Mouse (Mus musculus) stomach, postnatal 0 days (tissue): ENCODE measurements at regions not wholly inside any gene's neighbourhood (a gene's known extent, or its start where the extent isn't known, plus 50 kb on each side); places are given as distances from the start of the nearest gene placed in this dataset.

Source experiments
- ATAC-seq: fragments of 200-750 bp; cut with Nextera tagmentation; 2 replicates; pipeline ENCODE4 v1.8.0; 2017; ENCODE audit not compliant: low FRiP score, low TSS enrichment
- DNase-seq: peaks from one replicate; pipeline ENCODE4 v3.0.0-alpha.2; 2016; ENCODE audit warnings: low spot score
- H3K27ac ChIP-seq: fragments of 300-500 bp; sonication (generic); replicated peaks from 2 replicates; pipeline ENCODE4 v1.5.1; 2014; ENCODE audit warnings: mild to moderate bottlenecking, control low read depth
- H3K27me3 ChIP-seq: fragments of 300-500 bp; sonication (generic); 2 replicates; pipeline ENCODE4 v1.6.1; 2014; ENCODE audit warnings: low read length; ENCODE audit not compliant: control insufficient read depth, insufficient read depth
- H3K36me3 ChIP-seq: fragments of 300-500 bp; sonication (generic); 2 replicates; pipeline ENCODE4 v1.6.1; 2014; ENCODE audit warnings: low read length, mixed read lengths; ENCODE audit not compliant: control insufficient read depth, insufficient read depth
- H3K4me1 ChIP-seq: fragments of 300-500 bp; sonication (generic); replicated peaks from 2 replicates; pipeline ENCODE4 v1.6.1; 2014; ENCODE audit warnings: antibody characterized with exemption; ENCODE audit not compliant: control insufficient read depth, insufficient read depth
- H3K4me2 ChIP-seq: fragments of 300-500 bp; sonication (generic); replicated peaks from 2 replicates; pipeline ENCODE4 v1.6.1; 2014; ENCODE audit warnings: low read depth, mild to moderate bottlenecking, control low read depth, moderate library complexity
- H3K4me3 ChIP-seq: fragments of 300-500 bp; sonication (generic); 2 replicates; pipeline ENCODE4 v1.5.1; 2014; ENCODE audit warnings: low read depth, low read length, control low read depth
- H3K9ac ChIP-seq: fragments of 300-500 bp; sonication (generic); 2 replicates; pipeline ENCODE4 v1.6.1; 2014; ENCODE audit warnings: mild to moderate bottlenecking, low read length, control low read depth, mixed read lengths
- H3K9me3 ChIP-seq: fragments of 300-500 bp; sonication (generic); 2 replicates; pipeline ENCODE4 v1.6.1; 2016; ENCODE audit warnings: low read length; ENCODE audit not compliant: control insufficient read depth
- CTCF ChIP-seq: IDR thresholded peaks from 2 replicates; pipeline ENCODE4 v1.5.1; 2016; ENCODE audit warnings: antibody characterized with exemption, low read depth, mild to moderate bottlenecking, moderate library complexity
- EP300 ChIP-seq: optimal IDR thresholded peaks from 2 replicates; pipeline ENCODE3; 2016; ENCODE audit warnings: antibody characterized with exemption
- WGBS: fragments of 180-500 bp; shearing (Covaris S2); extraction: QIAGEN DNeasy Blood & Tissue Kit; methylation state at CpG from one replicate; pipeline ENCODE4 v1.1.7; 2014; 5-methylcytosine and 5-hydroxymethylcytosine counted together

GRCm38 (mm10) chr14:59075845-59076745 is 66.6 kb downstream of the 1700129C05Rik start:
- 0 out of 2 replicates have a peak, but pooled peaks have one; percentile 21 for ATAC-seq
- 38% methylated on average over 29 of the region's 29 CpGs for WGBS

GRCm38 (mm10) chr14:59072323-59073039 is 70.2 kb downstream of the 1700129C05Rik start:
- H3K4me1 ChIP-seq: no peaks in the 10 kb centered on the region
- WGBS: 80% methylated on average over 7 of the region's 7 CpGs
- TF ChIP-seq CTCF (no peak), EP300 (no peak)
- no peaks in the 10 kb centered on the region for H3K9me3 ChIP-seq
- no peak overlapping the region for H3K9ac ChIP-seq
- H3K27me3 ChIP-seq: no peaks in the 10 kb centered on the region
- H3K27ac ChIP-seq: no peak overlapping the region
- H3K4me3 ChIP-seq: no peak overlapping the region
- DNase-seq (no peak), ATAC-seq (no peak)
- H3K4me2 ChIP-seq: no peak overlapping the region
- H3K36me3 ChIP-seq: no peaks in the 10 kb centered on the region

More at GRCm38 (mm10) chr14:59075845-59076745, 66.6 kb downstream of the 1700129C05Rik start:
- no peak for TF ChIP-seq EP300
- TF ChIP-seq CTCF: no peak
- H3K9me3 ChIP-seq: no peaks in the 10 kb centered on the region
- H3K36me3 ChIP-seq: no peaks in the 10 kb centered on the region
- H3K4me1 ChIP-seq: no peaks in the 10 kb centered on the region
- H3K27ac ChIP-seq: no peak overlapping the region
- H3K4me2 ChIP-seq: no peak overlapping the region
- H3K27me3 ChIP-seq: no peaks in the 10 kb centered on the region
- no peak overlapping the region for H3K9ac ChIP-seq
- no peak overlapping the region for H3K4me3 ChIP-seq
- DNase-seq: no peak

- no peak for ATAC-seq
- 67% methylated on average over 2 of the region's 2 CpGs for WGBS
- TF ChIP-seq CTCF (no peak), EP300 (no peak)
Measured at GRCm38 (mm10) chr14:59070056-59070455, 72.6 kb downstream of the 1700129C05Rik start.

GRCm38 (mm10) chr14:59066456-59067220 is 76.1 kb downstream of the 1700129C05Rik start:
- Histone ChIP-seq H3K4me1 (no peaks in the 10 kb centered on the region), H3K9ac (no peak overlapping the region), H3K27me3 (no peaks in the 10 kb centered on the region), H3K36me3 (no peaks in the 10 kb centered on the region), H3K27ac (no peak overlapping the region), H3K4me3 (no peak overlapping the region), H3K4me2 (no peak overlapping the region), H3K9me3 (no peaks in the 10 kb centered on the region)
- WGBS: 50% methylated on average over 8 of the region's 8 CpGs
- ATAC-seq (no peak), DNase-seq (no peak)
- TF ChIP-seq CTCF: no peak
- TF ChIP-seq EP300: no peak

More at GRCm38 (mm10) chr14:59070056-59070455, 72.6 kb downstream of the 1700129C05Rik start:
- no peak for DNase-seq
- Histone ChIP-seq H3K4me2 (no peak overlapping the region), H3K27ac (no peak overlapping the region), H3K9ac (no peak overlapping the region), H3K27me3 (no peaks in the 10 kb centered on the region), H3K4me3 (no peak overlapping the region), H3K36me3 (no peaks in the 10 kb centered on the region), H3K9me3 (no peaks in the 10 kb centered on the region), H3K4me1 (no peaks in the 10 kb centered on the region)

- H3K36me3 ChIP-seq: no peaks in the 10 kb centered on the region
- H3K27ac ChIP-seq: no peak overlapping the region
- H3K4me2 ChIP-seq: no peak overlapping the region
- no peaks in the 10 kb centered on the region for H3K9me3 ChIP-seq
- H3K4me1 ChIP-seq: no peaks in the 10 kb centered on the region
- H3K4me3 ChIP-seq: no peak overlapping the region
- no peak overlapping the region for H3K9ac ChIP-seq
- no peak for TF ChIP-seq EP300
- no peak for TF ChIP-seq CTCF
- DNase-seq: no peak
- WGBS: 69% methylated on average over 3 of the region's 3 CpGs
- ATAC-seq: no peak
- H3K27me3 ChIP-seq: no peaks in the 10 kb centered on the region
Measured at GRCm38 (mm10) chr14:59063221-59063620, 79.5 kb downstream of the 1700129C05Rik start.
